Mouse (Mus musculus) MEL (cell line): ENCODE measurements at regions not wholly inside any gene's neighbourhood (a gene's known extent, or its start where the extent isn't known, plus 50 kb on each side); places are given as distances from the start of the nearest gene placed in this dataset.

ENCODE experiments used
- DNase-seq: peaks from one replicate; pipeline ENCODE4 v3.0.0; 2011; ENCODE audit warnings: low read depth, low spot score
- H3K27ac ChIP-seq: 2 replicates; pipeline ENCODE4 v1.5.1; 2012; ENCODE audit warnings: low read depth, mild to moderate bottlenecking, control low read depth, low read length, moderate library complexity; ENCODE audit not compliant: control insufficient read depth
- H3K27me3 ChIP-seq, 2 experiments: fragments of 150-350 bp in 1 of 2; sonication (generic) in 1 of 2; 2 replicates each; pipeline ENCODE4 v1.6.1; 2012; ENCODE audit warnings: low read length in 2 of 2, mild to moderate bottlenecking in 2 of 2, improper control_type of control experiment in 1 of 2, moderate library complexity in 1 of 2; ENCODE audit not compliant: insufficient read depth in 2 of 2, control insufficient read depth in 1 of 2
- H3K36me3 ChIP-seq, 2 experiments: 2 replicates each; pipeline ENCODE4 v1.6.1; 2012 to 2014; ENCODE audit warnings: low read length in 2 of 2, improper control_type of control experiment in 1 of 2, inconsistent platforms in 1 of 2, mild to moderate bottlenecking in 1 of 2; ENCODE audit not compliant: insufficient read depth in 2 of 2, control insufficient read depth in 1 of 2
- H3K4me1 ChIP-seq, 2 experiments: fragments of 150-350 bp in 1 of 2; sonication (generic) in 1 of 2; 2 replicates each; pipeline ENCODE4 v1.6.1; 2012; ENCODE audit warnings: low read length in 2 of 2, improper control_type of control experiment in 1 of 2, mild to moderate bottlenecking in 1 of 2; ENCODE audit not compliant: insufficient read depth in 2 of 2, control insufficient read depth in 1 of 2
- H3K4me3 ChIP-seq, 2 experiments: fragments of 150-350 bp in 1 of 2; sonication (generic) in 1 of 2; 2 replicates each; pipeline ENCODE4 v1.5.1; 2012; ENCODE audit warnings: low read depth in 2 of 2, low read length in 2 of 2, mild to moderate bottlenecking in 2 of 2, moderate library complexity in 2 of 2, control low read depth in 1 of 2, improper control_type of control experiment in 1 of 2; ENCODE audit not compliant: control insufficient read depth in 1 of 2, insufficient read depth in 1 of 2
- H3K79me2 ChIP-seq: 2 replicates; pipeline ENCODE4 v1.6.1; 2012; ENCODE audit warnings: mild to moderate bottlenecking, low read length, moderate library complexity; ENCODE audit not compliant: control insufficient read depth, poor library complexity, insufficient read depth
- H3K9ac ChIP-seq: 2 replicates; pipeline ENCODE4 v1.6.1; 2012; ENCODE audit warnings: low read depth, mild to moderate bottlenecking, control low read depth, low read length, moderate library complexity; ENCODE audit not compliant: control insufficient read depth, poor library complexity, severe bottlenecking
- H3K9me3 ChIP-seq: fragments of 150-350 bp; sonication (generic); replicated peaks from 2 replicates; pipeline ENCODE4 v1.6.1; 2012; ENCODE audit warnings: mild to moderate bottlenecking, low read length, improper control_type of control experiment, moderate library complexity; ENCODE audit not compliant: insufficient read depth
- CTCF ChIP-seq, 3 experiments: IDR thresholded peaks in 2 of 3; conservative IDR thresholded peaks in 1 of 3; 2 replicates each; pipeline ENCODE4 v1.5.1; 2011 to 2012; ENCODE audit warnings: low read length in 3 of 3, low read depth in 2 of 3, mild to moderate bottlenecking in 2 of 3, improper control_type of control experiment in 1 of 3, inconsistent platforms in 1 of 3, mixed read lengths in 1 of 3, moderate library complexity in 1 of 3; ENCODE audit not compliant: control insufficient read depth in 1 of 3, insufficient read depth in 1 of 3, poor library complexity in 1 of 3, severe bottlenecking in 1 of 3
- EP300 ChIP-seq, 2 experiments: IDR thresholded peaks; 2 replicates each; pipeline ENCODE4 v1.6.1; 2011; ENCODE audit warnings: improper control_type of control experiment in 2 of 2, low read length in 2 of 2, low read depth in 1 of 2, mild to moderate bottlenecking in 1 of 2
- ETS1 ChIP-seq: IDR thresholded peaks from 2 replicates; pipeline ENCODE4 v1.6.1; 2012; ENCODE audit warnings: low read depth, mild to moderate bottlenecking, inconsistent platforms, low read length, improper control_type of control experiment, moderate library complexity
- GABPA ChIP-seq: IDR thresholded peaks from 2 replicates; pipeline ENCODE4 v1.6.1; 2012; ENCODE audit warnings: low read depth, mild to moderate bottlenecking, inconsistent platforms, low read length, improper control_type of control experiment, moderate library complexity
- GATA1 ChIP-seq: IDR thresholded peaks from 2 replicates; pipeline ENCODE4 v1.6.1; 2011; ENCODE audit warnings: low read depth, low read length, improper control_type of control experiment
- HCFC1 ChIP-seq: IDR thresholded peaks from 2 replicates; pipeline ENCODE4 v1.6.1; 2012; ENCODE audit warnings: low read depth, mild to moderate bottlenecking, inconsistent platforms, low read length, improper control_type of control experiment, moderate library complexity
- JUND ChIP-seq: IDR thresholded peaks from 2 replicates; pipeline ENCODE4 v1.6.1; 2011; ENCODE audit warnings: low read depth, mild to moderate bottlenecking, improper control_type of control experiment, low read length
- KAT2A ChIP-seq: conservative IDR thresholded peaks from 2 replicates; pipeline ENCODE4 v1.6.1; 2012; ENCODE audit warnings: low read depth, low read length, improper control_type of control experiment, inconsistent platforms
- MAFK ChIP-seq: IDR thresholded peaks from 2 replicates; pipeline ENCODE4 v1.6.1; 2011; ENCODE audit warnings: low read depth, mild to moderate bottlenecking, low read length, improper control_type of control experiment, borderline replicate concordance
- MAZ ChIP-seq: IDR thresholded peaks from 2 replicates; pipeline ENCODE4 v1.6.1; 2012; ENCODE audit warnings: low read depth, mild to moderate bottlenecking, inconsistent platforms, low read length, improper control_type of control experiment
- MEF2A ChIP-seq: IDR thresholded peaks from 2 replicates; pipeline ENCODE4 v1.6.1; 2014; ENCODE audit warnings: low read depth, mild to moderate bottlenecking, inconsistent platforms, low read length, improper control_type of control experiment; ENCODE audit not compliant: poor library complexity, insufficient replicate concordance, severe bottlenecking; ENCODE audit errors: extremely low read depth
- MYB ChIP-seq: IDR thresholded peaks from 2 replicates; pipeline ENCODE4 v1.6.1; 2011; ENCODE audit warnings: mild to moderate bottlenecking, low read depth, low read length, improper control_type of control experiment
- NRF1 ChIP-seq: IDR thresholded peaks from 2 replicates; pipeline ENCODE4 v1.6.1; 2014; ENCODE audit warnings: low read depth, mild to moderate bottlenecking, inconsistent platforms, low read length, improper control_type of control experiment, moderate library complexity; ENCODE audit not compliant: poor library complexity, insufficient read depth, severe bottlenecking
- POLR2A ChIP-seq, 2 experiments: IDR thresholded peaks; 2 replicates each; pipeline ENCODE4 v1.6.1; 2011 to 2012; ENCODE audit warnings: low read length in 2 of 2, mild to moderate bottlenecking in 2 of 2, control low read depth in 1 of 2, improper control_type of control experiment in 1 of 2, low read depth in 1 of 2, moderate library complexity in 1 of 2; ENCODE audit not compliant: control insufficient read depth in 1 of 2, insufficient read depth in 1 of 2, poor library complexity in 1 of 2
- POLR2AphosphoS2 ChIP-seq: IDR thresholded peaks from 2 replicates; pipeline ENCODE4 v1.6.1; 2011; ENCODE audit warnings: low read length, improper control_type of control experiment
- RAD21 ChIP-seq: IDR thresholded peaks from 2 replicates; pipeline ENCODE4 v1.6.1; 2011; ENCODE audit warnings: mild to moderate bottlenecking, low read depth, low read length, improper control_type of control experiment
- SIN3A ChIP-seq: IDR thresholded peaks from 2 replicates; pipeline ENCODE4 v1.6.1; 2012; ENCODE audit warnings: low read length, improper control_type of control experiment, inconsistent platforms
- SMC3 ChIP-seq: IDR thresholded peaks from 2 replicates; pipeline ENCODE4 v1.6.1; 2011; ENCODE audit warnings: low read depth, low read length, improper control_type of control experiment
- TAL1 ChIP-seq: IDR thresholded peaks from 2 replicates; pipeline ENCODE4 v1.6.1; 2012; ENCODE audit warnings: mild to moderate bottlenecking, inconsistent platforms, low read length, moderate library complexity, mixed read lengths
- TBP ChIP-seq: IDR thresholded peaks from 2 replicates; pipeline ENCODE4 v1.8.0; 2011; ENCODE audit warnings: low read depth, low read length, improper control_type of control experiment
- UBTF ChIP-seq: IDR thresholded peaks from 2 replicates; pipeline ENCODE4 v1.6.1; 2012; ENCODE audit warnings: low read depth, mild to moderate bottlenecking, inconsistent platforms, low read length, improper control_type of control experiment, moderate library complexity, borderline replicate concordance; ENCODE audit not compliant: insufficient read depth
- ZC3H11A ChIP-seq: IDR thresholded peaks from 2 replicates; pipeline ENCODE4 v1.6.1; 2012; ENCODE audit warnings: low read depth, mild to moderate bottlenecking, inconsistent platforms, low read length, improper control_type of control experiment
- ZMIZ1 ChIP-seq: IDR thresholded peaks from 2 replicates; pipeline ENCODE4 v1.6.1; 2012; ENCODE audit warnings: low read depth, mild to moderate bottlenecking, inconsistent platforms, low read length, improper control_type of control experiment, moderate library complexity
- ZNF384 ChIP-seq: IDR thresholded peaks from 2 replicates; pipeline ENCODE4 v1.6.1; 2012; ENCODE audit warnings: low read depth, mild to moderate bottlenecking, inconsistent platforms, low read length, improper control_type of control experiment

GRCm38 (mm10) chr2:146576298-146576905 lies 64.3 kb upstream of the Ralgapa2 start:
- TF ChIP-seq MEF2A (no peak), TAL1 (no peak), EP300 (IDR thresholded peaks at IDR 0.05; ENCODE audit: low read depth in 1 of 2, low read length in 2 of 2) (no peak), GATA1 (no peak), GABPA (no peak), UBTF (no peak), ZNF384 (no peak), NRF1 (no peak), HCFC1 (no peak), MAFK (no peak), JUND (no peak), ZC3H11A (no peak), ETS1 (no peak), MYB (no peak), SMC3 (no peak), POLR2AphosphoS2 (no peak), SIN3A (no peak), ZMIZ1 (no peak), RAD21 (no peak), CTCF (IDR thresholded peaks at IDR 0.05 in 2 of 3, conservative IDR thresholded peaks at IDR 0.05 in 1 of 3; ENCODE audit: control insufficient read depth in 1 of 3, insufficient read depth in 1 of 3, low read depth in 2 of 3, low read length in 3 of 3, poor library complexity in 1 of 3, severe bottlenecking in 1 of 3) (no peak)
- no peaks in the 10 kb centered on the region for H3K9me3 ChIP-seq
- DNase-seq = no peak
- H3K27ac ChIP-seq = no peak overlapping the region
- H3K79me2 ChIP-seq = no peaks in the 10 kb centered on the region
- no peak overlapping the region for H3K4me3 ChIP-seq
- no peaks in the 10 kb centered on the region for H3K27me3 ChIP-seq
- no peaks in the 10 kb centered on the region for H3K4me1 ChIP-seq
- no peak overlapping the region for H3K9ac ChIP-seq
- H3K36me3 ChIP-seq = no peaks in the 10 kb centered on the region

- Histone ChIP-seq H3K9ac (no peak overlapping the region), H3K27ac (no peak overlapping the region), H3K79me2 (no peaks in the 10 kb centered on the region), H3K27me3 (no peaks in the 10 kb centered on the region), H3K9me3 (no peaks in the 10 kb centered on the region), H3K4me3 (no peak overlapping the region), H3K4me1 (no peaks in the 10 kb centered on the region), H3K36me3 (no peaks in the 10 kb centered on the region)
- DNase-seq = no peak
- TF ChIP-seq TBP (no peak), MAZ (no peak), KAT2A (no peak), MAFK (no peak), JUND (no peak), POLR2A (IDR thresholded peaks at IDR 0.05; ENCODE audit: control insufficient read depth in 1 of 2, insufficient read depth in 1 of 2, low read depth in 1 of 2, low read length in 2 of 2, poor library complexity in 1 of 2) (no peak)
These were observed 65.0 kb upstream of the Ralgapa2 start for GRCm38 (mm10) chr2:146577096-146577495.
